Mouse (Mus musculus) liver, postnatal 0 days (tissue): Measurements from ENCODE around the gene Nxf1.

Experiments
- CTCF ChIP-seq: sonication (generic); IDR thresholded peaks from 2 replicates; pipeline ENCODE4 v1.5.1; 2016; ENCODE audit warnings: antibody characterized with exemption, low read depth
- EP300 ChIP-seq: IDR thresholded peaks from 2 replicates; pipeline ENCODE4 v1.6.1; 2016; ENCODE audit warnings: antibody characterized with exemption, low read depth, mild to moderate bottlenecking

- TF ChIP-seq EP300 (no peak), CTCF (no peak)
Observed at GRCm38 (mm10) chr19:8734334-8734733, 22.5 kb upstream of the Nxf1 start.
